Mouse (Mus musculus): ENCODE data around the gene Scly. TPM values are rescaled to one million over a fixed set of nuclear protein-coding genes. Genes with fewer than 3 reads are reported as not detected.

The Scly gene
- total and polyA plus RNA-seq, 2 experiments from 2014 or later = 9.6 to 14.0 TPM

DNA sequence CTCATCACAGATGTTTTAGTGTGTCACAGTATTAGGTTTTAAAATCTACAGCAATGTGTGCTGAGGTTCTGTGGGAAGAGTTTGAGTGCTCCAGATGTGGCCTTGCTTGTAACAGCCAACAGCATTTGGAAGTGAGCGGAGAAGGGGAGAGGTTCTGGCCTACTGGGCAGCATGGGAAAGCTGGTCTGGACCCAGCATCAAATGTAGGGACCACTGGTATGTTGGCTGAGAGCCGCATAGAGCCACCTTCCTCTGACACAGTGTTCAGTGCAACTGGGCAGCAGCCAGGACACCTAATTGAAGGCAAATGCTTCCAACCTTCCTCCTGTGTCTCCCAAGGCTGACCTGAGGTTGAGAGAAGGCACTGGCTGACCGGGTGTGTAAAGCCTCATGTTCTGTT, 3.9 kb downstream of the Scly start:
- Histone ChIP-seq H3K9me3 (replicated peaks; ENCODE audit: control insufficient read depth, low read length) (no peaks in the 10 kb centered on the region), H3K4me3 (ENCODE audit: low read depth, low read length) (no peak overlapping the region), H3K27me3 (ENCODE audit: control insufficient read depth, insufficient read depth, low read length) (no peaks in the 10 kb centered on the region), H3K36me3 (replicated peaks; ENCODE audit: control insufficient read depth, insufficient read depth, low read length) (peaks cover 35% of the 10 kb centered on the region), H3K9ac (replicated peaks; ENCODE audit: low read depth, low read length) (no peak overlapping the region), H3K27ac (ENCODE audit: low read depth) (no peak overlapping the region), H3K4me1 (ENCODE audit: control insufficient read depth, insufficient read depth) (peaks cover 8% of the 10 kb centered on the region), H3K4me2 (ENCODE audit: low read depth, low read length) (no peak overlapping the region)
- TF ChIP-seq CTCF (IDR thresholded peaks at IDR 0.05; ENCODE audit: low read depth) (no peak), EP300 (IDR thresholded peaks at IDR 0.05; ENCODE audit: low read depth) (no peak)
- no peak for ATAC-seq (ENCODE audit: insufficient read depth, low read depth)
- 93% methylated on average over 3 of the region's 3 CpGs for WGBS
- DNase-seq (ENCODE audit: low spot score) = no peak

DNA sequence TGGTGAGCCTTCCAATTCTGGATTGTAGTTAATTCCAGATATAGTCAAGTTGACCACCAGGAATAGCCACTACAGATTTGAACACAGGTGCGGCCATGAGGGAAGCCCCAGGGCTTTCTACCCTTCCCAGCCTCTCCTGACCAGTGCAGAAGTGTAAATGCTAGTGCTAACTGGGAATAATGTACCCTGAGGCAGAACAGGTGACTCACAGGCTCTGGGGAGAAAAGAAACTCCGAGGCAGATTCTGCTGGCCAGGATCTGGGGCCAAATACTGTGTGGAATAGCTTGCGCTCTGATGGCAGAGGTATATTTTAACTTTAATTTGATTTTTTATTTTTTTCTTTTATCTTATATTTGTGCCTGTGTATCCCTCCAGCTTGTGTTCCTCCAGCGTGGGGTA, 6.5 kb downstream of the Scly start:
- TF ChIP-seq EP300 (IDR thresholded peaks at IDR 0.05; ENCODE audit: low read depth) = no peak
- no peak for TF ChIP-seq CTCF (IDR thresholded peaks at IDR 0.05; ENCODE audit: low read depth)
- no peak overlapping the region for H3K4me3 ChIP-seq (ENCODE audit: low read depth, low read length)
- H3K27me3 ChIP-seq (ENCODE audit: control insufficient read depth, insufficient read depth, low read length) = no peaks in the 10 kb centered on the region
- ATAC-seq (ENCODE audit: insufficient read depth, low read depth) (no peak), DNase-seq (ENCODE audit: low spot score) (no peak)
- H3K4me1 ChIP-seq (ENCODE audit: control insufficient read depth, insufficient read depth) = no peaks in the 10 kb centered on the region
- H3K27ac ChIP-seq (ENCODE audit: low read depth) = no peak overlapping the region
- H3K9me3 ChIP-seq (replicated peaks; ENCODE audit: control insufficient read depth, low read length) = no peaks in the 10 kb centered on the region
- 86% methylated on average over 4 of the region's 4 CpGs for WGBS
- no peak overlapping the region for H3K4me2 ChIP-seq (ENCODE audit: low read depth, low read length)
- no peak overlapping the region for H3K9ac ChIP-seq (replicated peaks; ENCODE audit: low read depth, low read length)
- peaks cover 59% of the 10 kb centered on the region for H3K36me3 ChIP-seq (replicated peaks; ENCODE audit: control insufficient read depth, insufficient read depth, low read length)

DNA sequence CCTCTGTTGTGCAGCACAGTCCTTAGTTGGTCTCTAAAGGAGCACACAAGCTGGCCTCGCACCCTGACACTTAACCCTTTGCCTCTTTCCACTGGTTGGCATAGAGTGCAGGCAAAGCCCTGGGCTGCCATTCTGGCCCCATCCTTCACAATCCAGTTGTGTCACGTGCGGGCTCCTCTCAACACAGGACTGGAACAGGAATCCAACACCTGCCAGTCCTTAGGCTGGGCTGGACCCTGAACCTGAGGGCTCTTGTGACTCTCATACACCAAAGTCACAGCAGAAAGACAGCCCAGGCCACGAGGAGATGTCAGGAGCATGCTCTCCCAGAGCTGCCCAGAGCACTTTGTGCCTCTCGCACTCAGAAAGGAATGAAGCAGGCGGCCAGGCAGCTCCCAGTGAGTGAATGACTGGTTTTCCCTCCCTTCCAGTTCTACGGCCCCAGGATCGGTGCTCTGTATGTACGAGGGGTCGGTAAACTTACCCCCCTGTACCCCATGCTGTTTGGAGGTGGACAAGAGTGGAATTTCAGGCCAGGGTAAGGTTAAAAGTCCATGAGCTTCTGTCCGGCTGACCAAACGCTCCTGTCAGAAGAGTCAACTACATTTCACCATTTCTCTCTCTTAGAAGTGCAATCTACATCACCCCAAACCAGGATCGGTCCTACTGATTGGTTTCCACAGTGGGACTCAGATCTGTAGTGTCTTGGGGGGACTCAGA, 11.4 kb downstream of the Scly start:
- no peak overlapping the region for H3K9ac ChIP-seq (replicated peaks; ENCODE audit: low read depth, low read length)
- H3K27ac ChIP-seq (ENCODE audit: low read depth) = no peak overlapping the region
- H3K4me3 ChIP-seq (ENCODE audit: low read depth, low read length) = no peak overlapping the region
- 91% methylated on average over 13 of the region's 13 CpGs for WGBS
- no peaks in the 10 kb centered on the region for H3K4me1 ChIP-seq (ENCODE audit: control insufficient read depth, insufficient read depth)
- H3K36me3 ChIP-seq (replicated peaks; ENCODE audit: control insufficient read depth, insufficient read depth, low read length) = peaks cover 56% of the 10 kb centered on the region
- DNase-seq (ENCODE audit: low spot score) = no peak
- no peaks in the 10 kb centered on the region for H3K27me3 ChIP-seq (ENCODE audit: control insufficient read depth, insufficient read depth, low read length)
- no peak for ATAC-seq (ENCODE audit: insufficient read depth, low read depth)
- H3K4me2 ChIP-seq (ENCODE audit: low read depth, low read length) = no peak overlapping the region
- TF ChIP-seq EP300 (IDR thresholded peaks at IDR 0.05; ENCODE audit: low read depth) (no peak), CTCF (IDR thresholded peaks at IDR 0.05; ENCODE audit: low read depth) (no peak)
- H3K9me3 ChIP-seq (replicated peaks; ENCODE audit: control insufficient read depth, low read length) = no peaks in the 10 kb centered on the region

DNA sequence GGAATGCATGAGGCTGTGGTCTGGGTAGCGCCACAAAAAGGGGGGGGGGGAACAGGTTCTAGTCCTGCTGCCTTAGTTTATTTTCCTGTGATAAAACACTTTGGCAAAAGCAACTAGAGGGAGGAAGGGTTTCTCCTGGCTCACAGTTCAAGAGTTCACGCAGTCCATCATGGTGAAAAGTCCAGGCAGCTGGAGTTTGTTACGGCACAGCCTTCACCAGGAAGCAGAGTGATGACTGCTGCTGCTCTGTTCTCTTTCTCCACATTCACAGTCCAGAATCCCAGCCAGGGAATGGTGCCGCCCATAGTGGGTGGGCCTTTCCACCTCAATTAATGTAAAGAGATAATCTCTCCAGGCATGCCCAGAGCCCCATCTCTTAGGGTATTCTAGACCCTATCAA, 14.1 kb downstream of the Scly start:
- Histone ChIP-seq H3K4me1 (ENCODE audit: control insufficient read depth, insufficient read depth) (no peaks in the 10 kb centered on the region), H3K9me3 (replicated peaks; ENCODE audit: control insufficient read depth, low read length) (no peaks in the 10 kb centered on the region), H3K27me3 (ENCODE audit: control insufficient read depth, insufficient read depth, low read length) (no peaks in the 10 kb centered on the region), H3K27ac (ENCODE audit: low read depth) (no peak overlapping the region), H3K4me3 (ENCODE audit: low read depth, low read length) (no peak overlapping the region), H3K36me3 (replicated peaks; ENCODE audit: control insufficient read depth, insufficient read depth, low read length) (peaks cover 34% of the 10 kb centered on the region), H3K9ac (replicated peaks; ENCODE audit: low read depth, low read length) (no peak overlapping the region), H3K4me2 (ENCODE audit: low read depth, low read length) (no peak overlapping the region)
- DNase-seq (ENCODE audit: low spot score) (no peak), ATAC-seq (ENCODE audit: insufficient read depth, low read depth) (no peak)
- 76% methylated on average over 4 of the region's 4 CpGs for WGBS
- TF ChIP-seq EP300 (IDR thresholded peaks at IDR 0.05; ENCODE audit: low read depth) (no peak), CTCF (IDR thresholded peaks at IDR 0.05; ENCODE audit: low read depth) (no peak)

DNA sequence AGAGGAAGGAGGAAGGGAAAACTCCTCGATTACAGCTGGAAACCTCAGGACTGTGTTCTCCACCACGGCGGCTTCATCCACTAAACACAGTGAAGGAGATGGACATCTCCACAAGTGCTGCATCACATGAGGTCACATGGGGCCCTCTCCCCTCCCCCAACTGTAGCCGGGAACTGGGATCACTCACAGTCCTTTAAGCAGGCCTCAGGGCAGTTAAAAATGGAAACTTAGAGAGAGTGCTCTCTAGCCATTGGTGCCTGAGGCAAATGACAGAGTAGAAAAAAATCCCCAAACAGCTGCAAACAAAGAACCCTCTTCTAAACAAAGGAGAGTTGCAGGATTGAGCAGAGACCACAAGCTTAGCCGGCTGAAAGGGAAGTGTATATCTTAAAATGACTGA, 15.1 kb downstream of the Scly start:
- no peaks in the 10 kb centered on the region for H3K9me3 ChIP-seq (replicated peaks; ENCODE audit: control insufficient read depth, low read length)
- WGBS = 27% methylated on average over 5 of the region's 5 CpGs
- H3K27ac ChIP-seq (ENCODE audit: low read depth) = peak overlapping the region; percentile 39
- peak; percentile 78 for ATAC-seq (ENCODE audit: insufficient read depth, low read depth)
- no peak overlapping the region for H3K4me2 ChIP-seq (ENCODE audit: low read depth, low read length)
- peaks cover 25% of the 10 kb centered on the region for H3K36me3 ChIP-seq (replicated peaks; ENCODE audit: control insufficient read depth, insufficient read depth, low read length)
- no peaks in the 10 kb centered on the region for H3K27me3 ChIP-seq (ENCODE audit: control insufficient read depth, insufficient read depth, low read length)
- no peak overlapping the region for H3K4me3 ChIP-seq (ENCODE audit: low read depth, low read length)
- TF ChIP-seq CTCF (IDR thresholded peaks at IDR 0.05; ENCODE audit: low read depth) (no peak), EP300 (IDR thresholded peaks at IDR 0.05; ENCODE audit: low read depth) (no peak; the same call in 1 of the 2 replicates)
- peak; percentile 43 for DNase-seq (ENCODE audit: low spot score)
- H3K9ac ChIP-seq (replicated peaks; ENCODE audit: low read depth, low read length) = no peak overlapping the region
- H3K4me1 ChIP-seq (ENCODE audit: control insufficient read depth, insufficient read depth) = peaks cover 8% of the 10 kb centered on the region

DNA sequence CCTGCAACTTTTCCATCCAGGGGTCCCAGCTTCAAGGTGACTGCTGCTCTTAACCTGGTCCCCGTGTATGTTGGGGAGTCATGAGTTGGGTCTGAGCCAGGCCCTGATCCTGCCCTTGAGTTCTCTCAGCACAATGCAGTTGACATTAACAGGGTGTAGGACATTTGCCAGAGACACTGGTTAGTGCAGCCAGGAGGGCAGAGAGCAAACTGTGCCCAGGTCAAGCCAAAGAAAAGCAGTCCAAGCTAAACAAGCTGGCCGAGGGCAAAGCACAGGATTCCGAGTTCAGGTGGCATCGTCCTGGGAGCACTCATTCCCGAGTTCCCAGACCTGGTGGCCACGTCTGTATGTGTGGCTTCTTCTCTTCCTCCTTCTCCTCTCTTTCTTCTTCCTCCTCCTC, 19.5 kb downstream of the Scly start:
- Histone ChIP-seq H3K9me3 (replicated peaks; ENCODE audit: control insufficient read depth, low read length) (no peaks in the 10 kb centered on the region), H3K4me3 (ENCODE audit: low read depth, low read length) (no peak overlapping the region), H3K27me3 (ENCODE audit: control insufficient read depth, insufficient read depth, low read length) (no peaks in the 10 kb centered on the region), H3K36me3 (replicated peaks; ENCODE audit: control insufficient read depth, insufficient read depth, low read length) (no peaks in the 10 kb centered on the region; the same call in 1 of the 2 replicates), H3K9ac (replicated peaks; ENCODE audit: low read depth, low read length) (no peak overlapping the region), H3K4me1 (ENCODE audit: control insufficient read depth, insufficient read depth) (peaks cover 22% of the 10 kb centered on the region), H3K4me2 (ENCODE audit: low read depth, low read length) (no peak overlapping the region), H3K27ac (ENCODE audit: low read depth) (no peak overlapping the region)
- TF ChIP-seq CTCF (IDR thresholded peaks at IDR 0.05; ENCODE audit: low read depth) = no peak
- no peak for TF ChIP-seq EP300 (IDR thresholded peaks at IDR 0.05; ENCODE audit: low read depth)
- 64% methylated on average over 6 of the region's 6 CpGs for WGBS
- ATAC-seq (ENCODE audit: insufficient read depth, low read depth) (no peak; the same call in 1 of the 2 replicates), DNase-seq (ENCODE audit: low spot score) (peak; percentile 15)

Data from heart, postnatal 0 days (tissue).